Mouse (Mus musculus): ENCODE measurements at regions not wholly inside any gene's neighbourhood (a gene's known extent, or its start where the extent isn't known, plus 50 kb on each side); places are given as distances from the start of the nearest gene placed in this dataset.
A peak's percentile ranks its signal among the peaks of the same experiment; 100 is the strongest.

GRCm38 (mm10) chr6:103339961-103340732 is 170.2 kb upstream of the Chl1 start:
- no peak for DNase-seq (ENCODE audit: low spot score)
- 78% methylated on average over 7 of the region's 7 CpGs for WGBS
- no peaks in the 10 kb centered on the region for H3K9me3 ChIP-seq (replicated peaks; ENCODE audit: low read length)

DNA sequence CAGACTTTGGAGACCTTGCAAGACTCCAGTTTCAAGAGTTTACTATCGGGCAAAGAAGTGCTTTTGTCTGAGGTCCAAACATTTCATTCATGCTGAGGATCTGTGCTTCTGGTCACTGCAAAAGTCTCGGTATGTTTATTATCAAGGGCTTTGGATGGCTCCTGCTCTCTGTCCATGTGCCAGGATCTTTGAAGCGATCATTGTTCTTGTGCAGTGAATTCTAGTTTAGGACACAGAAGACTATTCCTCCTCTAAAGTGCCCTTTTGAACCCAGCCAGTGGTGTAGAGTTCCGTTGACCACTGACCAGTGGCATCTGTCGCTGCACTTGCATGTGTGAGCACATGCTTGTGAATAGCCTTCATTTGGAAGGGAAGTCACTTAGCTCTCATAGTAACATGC is 166.9 kb upstream of the Chl1 start:
- H3K4me1 ChIP-seq (replicated peaks; ENCODE audit: insufficient read depth, low read length): no peaks in the 10 kb centered on the region
- H3K36me3 ChIP-seq (ENCODE audit: insufficient read depth, low read length): no peaks in the 10 kb centered on the region
- no peak for TF ChIP-seq CTCF (IDR thresholded peaks at IDR 0.05; ENCODE audit: low read depth)
- 78% methylated on average over 5 of the region's 5 CpGs for WGBS
- DNase-seq (ENCODE audit: low spot score): no peak
- no peak overlapping the region for H3K9ac ChIP-seq (ENCODE audit: low read depth, low read length)
- no peak for ATAC-seq (replicated peaks; ENCODE audit: low FRiP score, low read depth)
- H3K4me2 ChIP-seq (ENCODE audit: low read length): no peak overlapping the region
- no peak overlapping the region for H3K27ac ChIP-seq
- H3K9me3 ChIP-seq (replicated peaks; ENCODE audit: low read length): no peaks in the 10 kb centered on the region
- H3K4me3 ChIP-seq (replicated peaks; ENCODE audit: low read depth, low read length): no peak overlapping the region
- H3K27me3 ChIP-seq (ENCODE audit: insufficient read depth, low read length): no peaks in the 10 kb centered on the region

More at GRCm38 (mm10) chr6:103339961-103340732, 170.2 kb upstream of the Chl1 start:
- Histone ChIP-seq H3K9ac (ENCODE audit: low read depth, low read length) (no peak overlapping the region), H3K4me3 (replicated peaks; ENCODE audit: low read depth, low read length) (no peak overlapping the region), H3K27ac (no peak overlapping the region), H3K27me3 (ENCODE audit: insufficient read depth, low read length) (no peaks in the 10 kb centered on the region), H3K36me3 (ENCODE audit: insufficient read depth, low read length) (no peaks in the 10 kb centered on the region), H3K4me2 (ENCODE audit: low read length) (no peak overlapping the region), H3K4me1 (replicated peaks; ENCODE audit: insufficient read depth, low read length) (no peaks in the 10 kb centered on the region)
- no peak for TF ChIP-seq CTCF (IDR thresholded peaks at IDR 0.05; ENCODE audit: low read depth)
- ATAC-seq (replicated peaks; ENCODE audit: low FRiP score, low read depth): no peak

DNA sequence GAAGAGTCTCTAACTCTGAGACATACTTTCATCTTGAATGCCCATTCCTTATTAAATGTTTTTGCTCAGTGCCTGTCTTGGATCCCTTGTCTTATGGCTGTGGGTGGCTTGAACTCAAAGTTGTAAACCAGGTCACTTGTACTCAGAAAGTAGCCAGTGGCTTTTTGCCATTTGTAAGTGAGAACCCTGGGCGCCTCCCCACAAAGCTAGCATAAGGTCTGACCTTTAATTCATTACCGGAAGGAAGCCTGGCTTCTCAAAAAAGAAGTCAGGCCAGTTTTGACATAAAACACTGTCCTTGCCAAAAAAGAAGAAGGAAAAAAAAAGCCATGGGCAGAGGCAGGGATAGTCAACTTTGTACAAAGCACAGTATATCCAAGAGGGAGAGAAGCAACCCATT is 166.0 kb upstream of the Chl1 start:
- H3K36me3 ChIP-seq (ENCODE audit: insufficient read depth, low read length): no peaks in the 10 kb centered on the region
- no peaks in the 10 kb centered on the region for H3K4me1 ChIP-seq (replicated peaks; ENCODE audit: insufficient read depth, low read length)
- no peak overlapping the region for H3K4me3 ChIP-seq (replicated peaks; ENCODE audit: low read depth, low read length)
- H3K9me3 ChIP-seq (replicated peaks; ENCODE audit: low read length): no peaks in the 10 kb centered on the region
- DNase-seq (ENCODE audit: low spot score) (peak; percentile 17), ATAC-seq (replicated peaks; ENCODE audit: low FRiP score, low read depth) (no peak)
- no peak overlapping the region for H3K9ac ChIP-seq (ENCODE audit: low read depth, low read length)
- no peak overlapping the region for H3K4me2 ChIP-seq (ENCODE audit: low read length)
- H3K27ac ChIP-seq: no peak overlapping the region
- no peak for TF ChIP-seq CTCF (IDR thresholded peaks at IDR 0.05; ENCODE audit: low read depth)
- 43% methylated on average over 2 of the region's 2 CpGs for WGBS
- H3K27me3 ChIP-seq (ENCODE audit: insufficient read depth, low read length): no peaks in the 10 kb centered on the region

- no peaks in the 10 kb centered on the region for H3K4me1 ChIP-seq (replicated peaks; ENCODE audit: insufficient read depth, low read length)
- TF ChIP-seq CTCF (IDR thresholded peaks at IDR 0.05; ENCODE audit: low read depth): no peak
- no peaks in the 10 kb centered on the region for H3K9me3 ChIP-seq (replicated peaks; ENCODE audit: low read length)
- H3K4me3 ChIP-seq (replicated peaks; ENCODE audit: low read depth, low read length): no peak overlapping the region
- H3K27ac ChIP-seq: no peak overlapping the region
- ATAC-seq (replicated peaks; ENCODE audit: low FRiP score, low read depth) (no peak), DNase-seq (ENCODE audit: low spot score) (peak; percentile 26)
- H3K9ac ChIP-seq (ENCODE audit: low read depth, low read length): no peak overlapping the region
- H3K4me2 ChIP-seq (ENCODE audit: low read length): no peak overlapping the region
- no peaks in the 10 kb centered on the region for H3K27me3 ChIP-seq (ENCODE audit: insufficient read depth, low read length)
- 69% methylated on average over 3 of the region's 3 CpGs for WGBS
- no peaks in the 10 kb centered on the region for H3K36me3 ChIP-seq (ENCODE audit: insufficient read depth, low read length)
Measured at GRCm38 (mm10) chr6:103345195-103345594, 165.2 kb upstream of the Chl1 start.

DNA sequence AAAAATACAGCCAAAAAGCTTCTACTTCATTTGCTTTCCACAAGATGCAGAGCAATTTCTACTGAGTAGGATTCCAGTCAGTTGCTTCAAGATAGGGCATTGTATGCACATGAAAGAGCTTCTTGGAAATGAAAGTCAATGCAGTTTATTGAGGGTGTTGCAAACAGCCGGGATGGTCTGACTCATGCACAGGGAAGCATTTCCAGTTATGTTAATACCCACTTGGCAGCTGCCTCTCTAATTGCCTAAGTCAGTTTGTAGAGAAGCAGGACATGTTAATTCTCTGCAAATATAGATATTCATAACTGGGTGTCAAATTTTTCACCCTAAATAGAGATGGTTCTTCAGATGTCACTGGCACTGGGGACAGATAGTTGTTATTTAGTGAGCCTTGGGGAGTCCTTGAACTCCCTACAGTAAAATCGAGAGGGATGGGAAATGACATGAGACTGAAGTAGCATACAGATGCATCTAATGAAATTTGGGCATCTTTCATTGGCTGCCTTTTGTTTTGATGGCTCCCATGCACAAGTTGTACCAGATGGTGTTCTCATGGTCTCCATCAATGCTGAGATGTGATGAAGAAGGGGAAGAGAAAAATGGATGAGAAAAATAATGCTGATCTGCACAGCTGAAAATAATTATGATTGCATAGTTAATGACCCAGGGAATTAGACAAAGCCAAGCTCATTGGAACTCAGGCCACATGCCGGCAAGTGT is 157.8 kb upstream of the Chl1 start:
- no peaks in the 10 kb centered on the region for H3K9me3 ChIP-seq (replicated peaks; ENCODE audit: low read length)
- H3K4me3 ChIP-seq (replicated peaks; ENCODE audit: low read depth, low read length): no peak overlapping the region
- no peak overlapping the region for H3K4me2 ChIP-seq (ENCODE audit: low read length)
- no peak for DNase-seq (ENCODE audit: low spot score)
- H3K27me3 ChIP-seq (ENCODE audit: insufficient read depth, low read length): no peaks in the 10 kb centered on the region
- TF ChIP-seq CTCF (IDR thresholded peaks at IDR 0.05; ENCODE audit: low read depth): no peak
- H3K9ac ChIP-seq (ENCODE audit: low read depth, low read length): no peak overlapping the region
- 81% methylated on average over 3 of the region's 3 CpGs for WGBS
- ATAC-seq (replicated peaks; ENCODE audit: low FRiP score, low read depth): no peak
- H3K36me3 ChIP-seq (ENCODE audit: insufficient read depth, low read length): no peaks in the 10 kb centered on the region
- H3K27ac ChIP-seq: no peak overlapping the region
- H3K4me1 ChIP-seq (replicated peaks; ENCODE audit: insufficient read depth, low read length): no peaks in the 10 kb centered on the region

- TF ChIP-seq CTCF (IDR thresholded peaks at IDR 0.05; ENCODE audit: low read depth): no peak
- Histone ChIP-seq H3K27me3 (ENCODE audit: insufficient read depth, low read length) (no peaks in the 10 kb centered on the region), H3K36me3 (ENCODE audit: insufficient read depth, low read length) (no peaks in the 10 kb centered on the region), H3K9ac (ENCODE audit: low read depth, low read length) (no peak overlapping the region), H3K4me2 (ENCODE audit: low read length) (no peak overlapping the region), H3K27ac (no peak overlapping the region), H3K4me3 (replicated peaks; ENCODE audit: low read depth, low read length) (no peak overlapping the region), H3K9me3 (replicated peaks; ENCODE audit: low read length) (no peaks in the 10 kb centered on the region), H3K4me1 (replicated peaks; ENCODE audit: insufficient read depth, low read length) (no peaks in the 10 kb centered on the region)
- no peak for DNase-seq (ENCODE audit: low spot score)
- ATAC-seq (replicated peaks; ENCODE audit: low FRiP score, low read depth): no peak
- 78% methylated on average over 1 of the region's 1 CpGs for WGBS
Measured at GRCm38 (mm10) chr6:103353346-103353745, 157.0 kb upstream of the Chl1 start.
